Mouse (Mus musculus) embryonic facial prominence, embryonic 15.5 days (tissue): ENCODE results near the gene Acot3. TPM values are rescaled to one million over a fixed set of nuclear protein-coding genes. Genes with fewer than 3 reads are reported as not detected.
"Not testable (repeated sequence)": the region's sequence is repeated elsewhere in the genome, so short reads cannot be mapped to it uniquely, and the experiment has no call there.

Source experiments
- ATAC-seq: fragments of 200-750 bp; cut with Nextera tagmentation; 2 replicates; pipeline ENCODE4 v1.8.0; 2017; ENCODE audit warnings: low read depth, moderate TSS enrichment; ENCODE audit not compliant: insufficient number of reproducible peaks, low FRiP score, low TSS enrichment
- H3K27ac ChIP-seq: fragments of 300-500 bp; sonication (generic); replicated peaks from 2 replicates; pipeline ENCODE4 v1.5.1; 2015; ENCODE audit warnings: mild to moderate bottlenecking, inconsistent platforms
- H3K27me3 ChIP-seq: fragments of 300-500 bp; sonication (generic); 2 replicates; pipeline ENCODE4 v1.6.1; 2015; ENCODE audit warnings: inconsistent platforms
- H3K36me3 ChIP-seq: fragments of 300-500 bp; sonication (generic); 2 replicates; pipeline ENCODE4 v1.6.1; 2015; ENCODE audit warnings: mild to moderate bottlenecking, inconsistent platforms
- H3K4me1 ChIP-seq: fragments of 300-500 bp; sonication (generic); 2 replicates; pipeline ENCODE4 v1.6.1; 2015; ENCODE audit warnings: inconsistent platforms
- H3K4me2 ChIP-seq: fragments of 300-500 bp; sonication (generic); replicated peaks from 2 replicates; pipeline ENCODE4 v1.6.1; 2015; ENCODE audit warnings: mild to moderate bottlenecking, inconsistent platforms
- H3K4me3 ChIP-seq: fragments of 300-500 bp; sonication (generic); replicated peaks from 2 replicates; pipeline ENCODE4 v1.5.1; 2015; ENCODE audit warnings: mild to moderate bottlenecking, inconsistent platforms
- H3K9ac ChIP-seq: fragments of 300-500 bp; sonication (generic); 2 replicates; pipeline ENCODE4 v1.6.1; 2015; ENCODE audit warnings: inconsistent platforms
- H3K9me3 ChIP-seq: fragments of 300-500 bp; sonication (generic); replicated peaks from 2 replicates; pipeline ENCODE4 v1.6.1; 2016; ENCODE audit warnings: inconsistent platforms
- WGBS: fragments of 180-500 bp; shearing (Covaris S2); methylation state at CpG from one replicate; pipeline ENCODE4 v1.1.7; 2015; 5-methylcytosine and 5-hydroxymethylcytosine counted together
- polyA plus RNA-seq: library from polyadenylated mRNA; unstranded; fragments of >200 nt; fragmentation: Nextera tagmentation; extraction: Ambion mirVana; gene quantifications from 2 replicates; pipeline ENCODE4 v1.2.1, GENCODE M21; 2015

The Acot3 gene
- polyA plus RNA-seq, 1 experiment from 2014 or later, result not detected

GRCm38 (mm10) chr12:84068296-84068695 lies 16.4 kb downstream of the Acot3 start:
- Histone ChIP-seq H3K36me3 (no peaks in the 10 kb centered on the region), H3K4me1 (no peaks in the 10 kb centered on the region), H3K4me3 (no peak overlapping the region), H3K27me3 (peaks cover 31% of the 10 kb centered on the region), H3K9me3 (no peaks in the 10 kb centered on the region), H3K9ac (no peak overlapping the region), H3K4me2 (no peak overlapping the region), H3K27ac (no peak overlapping the region)
- no peak for ATAC-seq
- 46% methylated on average over 8 of the region's 8 CpGs for WGBS

- no peaks in the 10 kb centered on the region for H3K9me3 ChIP-seq
- no peak within 1 kb of the TSS for H3K27ac ChIP-seq
- WGBS, result 54% methylated on average over 9 of the region's 9 CpGs
- peak within 1 kb of the TSS; percentile 70 for H3K4me2 ChIP-seq
- H3K4me3 ChIP-seq, result peak within 1 kb of the TSS; percentile 40
- no peak for ATAC-seq
- peaks cover 31% of the 10 kb centered on the region for H3K27me3 ChIP-seq
- no peaks in the 10 kb centered on the region for H3K4me1 ChIP-seq
- H3K36me3 ChIP-seq, result no peaks in the 10 kb centered on the region
- no peak within 1 kb of the TSS for H3K9ac ChIP-seq
Observed at GRCm38 (mm10) chr12:84068986-84069385, 17.0 kb downstream of the Acot3 start, which contains the start of gene Acot5. Gene Acot5 (plus strand): TSS chr12:84069325.

GRCm38 (mm10) chr12:84069582-84069981 lies 17.6 kb downstream of the Acot3 start:
- Histone ChIP-seq H3K4me2 (peak overlapping the region; percentile 70), H3K27me3 (peaks cover 28% of the 10 kb centered on the region), H3K4me3 (peak overlapping the region; percentile 40)
- H3K27ac ChIP-seq, H3K9me3 ChIP-seq, H3K4me1 ChIP-seq, H3K36me3 ChIP-seq, H3K9ac ChIP-seq, ATAC-seq: not testable (repeated sequence)
- WGBS, result under 1% methylated on average over 50 of the region's 52 CpGs

- 84% methylated on average over 2 of the region's 2 CpGs for WGBS
- H3K4me1 ChIP-seq, result no peaks in the 10 kb centered on the region
- peaks cover 27% of the 10 kb centered on the region for H3K27me3 ChIP-seq
- no peak overlapping the region for H3K4me3 ChIP-seq
- H3K36me3 ChIP-seq, result no peaks in the 10 kb centered on the region
- ATAC-seq, result no peak
- no peak overlapping the region for H3K9ac ChIP-seq
- H3K9me3 ChIP-seq, result no peaks in the 10 kb centered on the region
- H3K4me2 ChIP-seq, result no peak overlapping the region
- no peak overlapping the region for H3K27ac ChIP-seq
Observed at GRCm38 (mm10) chr12:84071696-84072095, 19.8 kb downstream of the Acot3 start.

- 73% methylated on average over 4 of the region's 4 CpGs for WGBS
- Histone ChIP-seq H3K4me1 (no peaks in the 10 kb centered on the region), H3K4me3 (no peak overlapping the region), H3K4me2 (no peak overlapping the region), H3K9ac (no peak overlapping the region), H3K9me3 (no peaks in the 10 kb centered on the region), H3K27me3 (no peaks in the 10 kb centered on the region), H3K36me3 (no peaks in the 10 kb centered on the region), H3K27ac (no peak overlapping the region)
- ATAC-seq, result no peak
Observed at GRCm38 (mm10) chr12:84077371-84077990, 25.5 kb downstream of the Acot3 start.

- no peaks in the 10 kb centered on the region for H3K27me3 ChIP-seq
- no peak overlapping the region for H3K27ac ChIP-seq
- H3K4me3 ChIP-seq, result no peak overlapping the region
- no peak overlapping the region for H3K9ac ChIP-seq
- H3K4me2 ChIP-seq, result no peak overlapping the region
- H3K4me1 ChIP-seq, result no peaks in the 10 kb centered on the region
- no peaks in the 10 kb centered on the region for H3K36me3 ChIP-seq
- WGBS, result 76% methylated on average over 2 of the region's 2 CpGs
- no peaks in the 10 kb centered on the region for H3K9me3 ChIP-seq
- no peak for ATAC-seq
Observed at GRCm38 (mm10) chr12:84083842-84084241, 31.9 kb downstream of the Acot3 start.

GRCm38 (mm10) chr12:84084581-84084980 lies 32.6 kb downstream of the Acot3 start:
- H3K27ac ChIP-seq, result no peak overlapping the region
- no peak overlapping the region for H3K4me2 ChIP-seq
- H3K36me3 ChIP-seq, result no peaks in the 10 kb centered on the region
- no peaks in the 10 kb centered on the region for H3K4me1 ChIP-seq
- no peak for ATAC-seq
- 72% methylated on average over 4 of the region's 4 CpGs for WGBS
- H3K4me3 ChIP-seq, result no peak overlapping the region
- H3K9ac ChIP-seq, result no peak overlapping the region
- H3K27me3 ChIP-seq, result no peaks in the 10 kb centered on the region
- no peaks in the 10 kb centered on the region for H3K9me3 ChIP-seq

- not testable (repeated sequence) for ATAC-seq, H3K4me1 ChIP-seq, H3K4me2 ChIP-seq, H3K27ac ChIP-seq, H3K9ac ChIP-seq, H3K4me3 ChIP-seq, H3K9me3 ChIP-seq, H3K27me3 ChIP-seq, H3K36me3 ChIP-seq
- WGBS, result 85% methylated on average over 5 of the region's 5 CpGs
Observed at GRCm38 (mm10) chr12:84094666-84095065, 42.7 kb downstream of the Acot3 start.

GRCm38 (mm10) chr12:84099605-84100004 lies 47.7 kb downstream of the Acot3 start:
- Histone ChIP-seq H3K9me3 (0 out of 2 replicates have a peak, but pooled peaks cover 3% of the 10 kb centered on the region), H3K4me3 (no peak overlapping the region), H3K27ac (no peak overlapping the region), H3K36me3 (no peaks in the 10 kb centered on the region), H3K4me2 (no peak overlapping the region), H3K9ac (no peak overlapping the region), H3K4me1 (no peaks in the 10 kb centered on the region), H3K27me3 (no peaks in the 10 kb centered on the region)
- no peak for ATAC-seq
- 93% methylated on average over 2 of the region's 2 CpGs for WGBS

- no peaks in the 10 kb centered on the region for H3K4me1 ChIP-seq
- no peaks in the 10 kb centered on the region for H3K27me3 ChIP-seq
- H3K9me3 ChIP-seq, result 0 out of 2 replicates have a peak, but pooled peaks cover 3% of the 10 kb centered on the region
- H3K27ac ChIP-seq, result no peak overlapping the region
- 37% methylated on average over 1 of the region's 1 CpGs for WGBS
- no peak overlapping the region for H3K9ac ChIP-seq
- ATAC-seq, result no peak
- H3K4me3 ChIP-seq, result peak overlapping the region; percentile 58
- H3K4me2 ChIP-seq, result peak overlapping the region; percentile 71
- H3K36me3 ChIP-seq, result no peaks in the 10 kb centered on the region
Observed at GRCm38 (mm10) chr12:84100071-84100470, 48.1 kb downstream of the Acot3 start.

- not testable (repeated sequence) for H3K4me1 ChIP-seq, H3K36me3 ChIP-seq, H3K27me3 ChIP-seq, H3K9me3 ChIP-seq
- H3K27ac ChIP-seq, result peak within 1 kb of the TSS; percentile 63
- ATAC-seq, result peak; percentile 63
- peak within 1 kb of the TSS; percentile 40 for H3K9ac ChIP-seq
- peak within 1 kb of the TSS; percentile 58 for H3K4me3 ChIP-seq
- peak within 1 kb of the TSS; percentile 71 for H3K4me2 ChIP-seq
- WGBS, result under 1% methylated on average over 76 of the region's 80 CpGs
Observed at GRCm38 (mm10) chr12:84100604-84101492, 48.9 kb downstream of the Acot3 start, which contains the start of gene Acot6. Gene Acot6 (plus strand): TSS chr12:84100654.
